Mouse (Mus musculus): Measurements from ENCODE around the gene Tyro3.
A peak's percentile ranks its signal among the peaks of the same experiment; 100 is the strongest.

Tyro3 gene

GRCm38 (mm10) chr2:119804776-119805175, 7.2 kb downstream of the Tyro3 start:
- DNase-seq (ENCODE audit: low spot score), result no peak

- no peak for DNase-seq (ENCODE audit: low spot score)
Observed at GRCm38 (mm10) chr2:119805536-119805935, 8.0 kb downstream of the Tyro3 start.

- no peak for DNase-seq (ENCODE audit: low spot score)
Observed at GRCm38 (mm10) chr2:119808438-119808837, 10.9 kb downstream of the Tyro3 start.

DNA sequence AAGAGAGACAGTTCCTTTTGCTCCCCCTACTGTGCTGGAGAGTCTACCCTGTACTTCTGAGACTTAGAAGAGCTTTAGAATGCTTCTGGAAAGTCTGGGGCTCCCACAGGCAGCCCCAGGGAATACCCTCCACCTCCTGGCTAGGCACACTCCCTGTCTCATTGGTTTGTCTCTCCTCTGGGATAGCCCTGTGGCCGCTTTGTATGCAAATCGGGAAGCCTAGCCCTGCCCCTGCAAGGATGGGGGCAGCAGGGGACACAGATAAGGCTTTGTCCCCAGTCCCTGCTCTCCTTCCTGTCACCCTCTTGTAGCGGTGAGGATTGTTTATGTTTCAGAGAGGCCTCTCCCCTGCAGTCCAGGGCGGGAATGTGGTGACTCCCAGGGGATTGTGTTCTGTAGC, 11.3 kb downstream of the Tyro3 start:
- no peak for DNase-seq (ENCODE audit: low spot score)

DNA sequence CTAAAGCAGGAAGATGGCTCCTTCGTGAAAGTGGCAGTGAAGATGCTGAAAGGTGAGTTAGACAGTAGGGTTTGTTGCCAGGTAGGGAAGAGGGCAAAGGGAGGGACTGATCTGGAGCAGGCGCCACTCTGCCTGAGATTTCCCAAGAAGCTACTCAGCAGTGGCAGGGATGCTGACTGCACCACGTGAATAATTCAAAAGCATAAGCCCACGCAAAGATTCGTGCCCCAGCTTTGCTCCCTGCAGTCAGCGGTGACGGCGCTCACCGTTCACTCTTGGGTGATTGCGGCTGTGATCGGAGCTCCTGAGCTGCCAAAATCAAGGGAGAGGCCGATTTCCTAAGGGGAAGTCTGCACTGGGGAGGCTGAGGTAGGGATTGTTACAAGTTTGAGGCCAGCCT, 13.4 kb downstream of the Tyro3 start:
- no peak for DNase-seq (ENCODE audit: low spot score)

- no peak for DNase-seq (ENCODE audit: low spot score)
Observed at GRCm38 (mm10) chr2:119811490-119812146, 14.1 kb downstream of the Tyro3 start.

- DNase-seq (ENCODE audit: low spot score), result peak; percentile 67
Observed at GRCm38 (mm10) chr2:119814376-119814933, 16.9 kb downstream of the Tyro3 start.

DNA sequence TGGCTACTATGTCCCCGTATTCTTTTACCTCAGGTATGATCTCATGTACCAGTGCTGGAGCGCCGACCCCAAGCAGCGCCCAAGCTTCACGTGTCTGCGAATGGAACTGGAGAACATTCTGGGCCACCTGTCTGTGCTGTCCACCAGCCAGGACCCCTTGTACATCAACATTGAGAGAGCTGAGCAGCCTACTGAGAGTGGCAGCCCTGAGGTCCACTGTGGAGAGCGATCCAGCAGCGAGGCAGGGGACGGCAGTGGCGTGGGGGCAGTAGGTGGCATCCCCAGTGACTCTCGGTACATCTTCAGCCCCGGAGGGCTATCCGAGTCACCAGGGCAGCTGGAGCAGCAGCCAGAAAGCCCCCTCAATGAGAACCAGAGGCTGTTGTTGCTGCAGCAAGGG, 19.1 kb downstream of the Tyro3 start:
- no peak for DNase-seq (ENCODE audit: low spot score)

DNA sequence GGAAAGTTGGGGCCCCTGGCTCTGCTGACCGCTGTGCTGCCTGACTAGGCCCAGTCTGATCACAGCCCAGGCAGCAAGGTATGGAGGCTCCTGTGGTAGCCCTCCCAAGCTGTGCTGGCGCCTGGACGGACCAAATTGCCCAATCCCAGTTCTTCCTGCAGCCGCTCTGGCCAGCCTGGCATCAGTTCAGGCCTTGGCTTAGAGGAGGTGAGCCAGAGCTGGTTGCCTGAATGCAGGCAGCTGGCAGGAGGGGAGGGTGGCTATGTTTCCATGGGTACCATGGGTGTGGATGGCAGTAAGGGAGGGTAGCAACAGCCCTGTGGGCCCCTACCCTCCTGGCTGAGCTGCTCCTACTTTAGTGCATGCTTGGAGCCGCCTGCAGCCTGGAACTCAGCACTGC, 19.5 kb downstream of the Tyro3 start:
- no peak for DNase-seq (ENCODE audit: low spot score)

DNA sequence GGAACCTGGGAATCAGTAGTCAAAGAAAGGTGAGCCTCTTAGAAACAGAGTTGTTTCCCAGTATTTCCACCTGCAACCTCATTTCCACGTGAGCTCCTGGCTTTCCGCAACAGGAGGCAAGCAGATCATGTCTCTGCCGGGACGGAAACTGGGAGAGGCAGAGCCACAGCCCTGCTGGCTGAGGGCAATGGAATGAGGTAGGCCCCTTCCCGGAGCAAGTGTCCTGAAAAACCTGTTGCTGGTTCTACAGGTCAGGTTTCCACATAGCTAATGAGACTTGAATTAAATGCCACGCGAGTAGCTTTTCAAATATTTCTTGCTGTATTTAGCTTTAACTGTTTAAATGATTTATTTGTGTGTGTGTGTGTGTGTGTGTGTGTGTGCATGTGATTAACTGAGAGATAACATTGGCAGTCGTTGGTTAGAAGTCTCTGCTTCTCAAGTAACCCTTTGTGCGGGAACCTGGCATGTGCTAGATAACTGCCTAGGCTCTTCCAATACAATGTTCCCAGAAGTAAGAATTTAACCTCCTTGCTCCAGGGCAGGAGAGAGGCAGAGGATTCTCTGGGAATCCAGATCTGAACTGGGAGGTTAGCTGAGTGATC, 21.2 kb downstream of the Tyro3 start:
- DNase-seq (ENCODE audit: low spot score), result no peak

DNA sequence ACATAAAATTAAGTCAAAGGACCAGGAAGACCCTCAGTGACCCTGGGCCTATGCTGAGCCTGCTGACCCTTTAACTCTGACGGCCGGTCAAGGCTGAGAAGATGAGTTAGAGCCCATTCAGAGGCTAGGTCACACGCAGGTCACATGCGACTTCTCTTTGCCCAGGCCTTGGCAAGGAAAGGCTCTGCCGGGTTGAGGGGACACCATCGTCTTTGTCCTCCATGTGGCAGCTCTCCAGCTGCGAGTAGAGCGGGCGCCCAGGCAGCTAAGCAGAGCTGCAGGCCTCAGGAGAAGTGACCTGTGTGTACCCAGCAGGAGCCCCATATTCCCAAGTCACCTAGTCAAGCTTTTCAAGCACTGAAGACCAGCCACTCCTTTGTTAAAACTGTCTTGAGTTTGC, 23.6 kb downstream of the Tyro3 start:
- no peak for DNase-seq (ENCODE audit: low spot score)

DNA sequence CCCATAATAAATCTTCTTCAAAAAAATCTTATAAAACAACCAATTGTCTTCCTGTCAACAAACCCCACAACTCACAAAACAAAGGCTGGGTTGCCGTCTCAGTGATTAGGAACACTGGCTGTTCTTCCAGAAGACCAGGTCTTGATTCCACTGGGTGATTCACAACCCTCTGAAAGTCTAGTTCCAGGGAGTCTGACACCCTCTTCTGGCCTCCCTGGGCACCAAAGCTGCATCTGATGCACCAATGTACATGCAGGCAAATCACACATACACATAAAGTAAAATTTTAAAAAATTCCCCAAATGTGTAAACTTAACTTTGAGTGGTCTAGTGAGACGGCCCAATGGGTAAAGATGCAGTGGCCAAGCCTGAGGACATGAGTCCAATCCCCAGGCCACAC, 33.0 kb downstream of the Tyro3 start:
- no peak for DNase-seq (ENCODE audit: low spot score)

- DNase-seq (ENCODE audit: low spot score), result no peak
Observed at GRCm38 (mm10) chr2:119834231-119834630, 36.7 kb downstream of the Tyro3 start.

DNA sequence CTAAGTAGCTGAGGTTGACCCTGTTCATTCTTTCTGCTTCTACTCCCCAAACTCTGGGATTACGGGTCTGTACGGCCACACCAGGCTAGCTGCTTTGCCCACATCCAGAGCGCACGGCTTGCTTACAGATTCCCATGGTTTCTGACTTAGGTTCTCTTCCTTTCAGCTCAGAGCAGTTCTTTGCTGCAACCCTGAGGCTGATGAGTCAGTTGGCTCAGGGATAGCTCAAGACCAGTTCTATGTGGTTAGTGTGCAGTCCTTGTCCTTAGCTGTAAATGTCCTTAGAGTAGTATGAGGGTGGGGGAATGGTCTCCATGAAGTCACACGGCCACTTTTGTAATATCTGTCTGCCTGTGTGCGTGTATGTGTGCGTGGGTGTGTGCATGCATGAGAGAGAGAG, 40.1 kb downstream of the Tyro3 start:
- no peak for DNase-seq (ENCODE audit: low spot score)

- no peak for DNase-seq (ENCODE audit: low spot score)
Observed at GRCm38 (mm10) chr2:119838363-119839156, 41.0 kb downstream of the Tyro3 start.

- DNase-seq (ENCODE audit: low spot score), result no peak
Observed at GRCm38 (mm10) chr2:119840008-119840407, 42.5 kb downstream of the Tyro3 start.

DNA sequence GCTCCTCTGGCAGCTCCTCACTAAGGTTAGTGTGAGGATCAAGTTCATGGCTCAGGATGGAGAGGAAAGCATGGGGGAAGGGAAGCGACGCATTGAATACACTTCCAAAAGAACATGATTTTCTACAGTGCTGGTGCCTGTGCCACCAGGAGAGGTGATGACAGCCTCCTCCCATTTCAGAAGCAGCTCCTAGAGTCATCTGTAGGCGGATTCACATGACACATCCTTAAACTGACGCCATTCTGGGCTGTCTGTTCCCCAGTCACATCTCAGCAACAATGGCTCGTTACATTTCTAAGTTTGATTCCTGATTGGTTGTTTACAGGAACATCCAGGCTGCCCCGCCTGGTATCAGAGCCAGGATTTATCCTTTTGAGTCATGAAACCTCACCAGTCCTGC, 44.5 kb downstream of the Tyro3 start:
- no peak for DNase-seq (ENCODE audit: low spot score)

DNA sequence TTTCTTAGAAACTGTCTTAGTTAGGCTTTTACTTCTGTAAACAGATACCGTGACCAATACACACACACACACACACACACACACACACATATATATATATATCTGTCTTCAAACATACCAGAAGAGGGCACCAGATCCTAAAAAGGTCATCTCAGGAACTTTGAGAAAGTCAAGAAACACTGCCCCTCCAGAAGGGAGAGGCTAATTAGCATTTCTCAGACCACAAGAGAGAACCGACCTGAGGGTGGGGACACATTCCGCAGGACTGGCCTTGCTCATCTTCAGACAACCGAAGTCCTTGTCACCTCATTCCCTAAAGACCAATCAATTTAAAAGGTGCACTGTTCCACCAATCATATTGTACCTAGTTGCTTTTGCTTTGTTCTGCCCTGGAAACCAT, 46.0 kb downstream of the Tyro3 start:
- DNase-seq (ENCODE audit: low spot score), result no peak

GRCm38 (mm10) chr2:119845882-119846546, 48.5 kb downstream of the Tyro3 start:
- DNase-seq (ENCODE audit: low spot score), result no peak

DNA sequence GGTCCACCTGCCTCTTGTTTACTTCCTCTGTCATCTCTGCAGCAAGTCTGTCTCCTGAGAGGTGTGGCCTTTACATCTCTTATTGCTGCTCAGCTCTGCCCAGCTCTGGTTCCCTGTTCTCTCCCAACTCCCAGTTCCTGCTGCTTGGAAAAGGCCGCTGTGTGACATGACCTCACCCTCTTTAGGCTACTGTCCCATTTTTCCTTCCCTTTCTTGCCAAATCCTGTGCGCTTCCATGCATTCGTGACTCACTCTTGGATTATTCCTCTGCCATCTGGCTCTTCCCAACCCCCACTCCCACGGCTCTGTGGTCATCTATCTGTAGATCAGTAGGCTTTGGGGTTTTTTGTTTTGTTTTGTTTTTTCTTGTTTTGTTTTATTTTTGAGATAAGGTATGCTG, 49.4 kb downstream of the Tyro3 start:
- DNase-seq (ENCODE audit: low spot score), result peak; percentile 15

DNA sequence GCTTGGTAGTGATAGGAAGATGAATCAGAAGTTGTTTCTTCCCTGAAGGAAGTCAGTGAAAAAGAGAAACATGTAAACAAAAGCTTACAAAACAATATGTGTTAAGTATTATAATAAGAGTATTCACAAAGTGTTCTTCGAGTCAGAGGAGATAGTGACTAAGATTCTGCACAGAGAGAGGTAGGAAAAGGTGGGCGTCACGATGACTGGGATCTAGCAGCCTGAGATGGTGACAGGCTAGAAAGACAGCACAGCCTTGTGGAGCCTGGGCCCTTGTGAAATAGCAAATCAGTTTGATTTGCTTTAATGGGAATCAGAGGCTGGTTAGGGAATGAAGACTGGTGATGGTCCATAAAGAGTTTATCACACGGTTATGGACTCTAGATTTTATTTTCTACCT, 56.3 kb downstream of the Tyro3 start:
- DNase-seq (ENCODE audit: low spot score), result no peak

GRCm38 (mm10) chr2:119855310-119855850, 57.8 kb downstream of the Tyro3 start:
- no peak for DNase-seq (ENCODE audit: low spot score)

Data from ovary, adult 18-20 months (tissue).